Mouse (Mus musculus): ENCODE measurements around the gene Dact3. TPM values are rescaled to one million over a fixed set of nuclear protein-coding genes. Genes with fewer than 3 reads are reported as not detected.

Dact3 gene
- polyA plus RNA-seq, 1 experiment from 2014 or later = 5.1 TPM

GRCm38 (mm10) chr7:16847507-16847906 is 27.6 kb upstream of the Dact3 start:
- Histone ChIP-seq H3K9ac (ENCODE audit: low read depth, low read length) (no peak overlapping the region), H3K4me1 (ENCODE audit: control insufficient read depth, insufficient read depth, low read length) (peaks cover 12% of the 10 kb centered on the region), H3K36me3 (ENCODE audit: control insufficient read depth, insufficient read depth, low read length) (peaks cover 37% of the 10 kb centered on the region), H3K9me3 (ENCODE audit: control insufficient read depth, low read length) (no peaks in the 10 kb centered on the region), H3K4me3 (ENCODE audit: low read length) (no peak overlapping the region), H3K4me2 (replicated peaks; ENCODE audit: low read depth, low read length) (no peak overlapping the region), H3K27me3 (ENCODE audit: control insufficient read depth, insufficient read depth, low read length) (no peaks in the 10 kb centered on the region), H3K27ac (ENCODE audit: low read depth, low read length) (no peak overlapping the region)
- WGBS = 87% methylated on average over 19 of the region's 19 CpGs
- no peak for ATAC-seq (ENCODE audit: low FRiP score, low TSS enrichment)

DNA sequence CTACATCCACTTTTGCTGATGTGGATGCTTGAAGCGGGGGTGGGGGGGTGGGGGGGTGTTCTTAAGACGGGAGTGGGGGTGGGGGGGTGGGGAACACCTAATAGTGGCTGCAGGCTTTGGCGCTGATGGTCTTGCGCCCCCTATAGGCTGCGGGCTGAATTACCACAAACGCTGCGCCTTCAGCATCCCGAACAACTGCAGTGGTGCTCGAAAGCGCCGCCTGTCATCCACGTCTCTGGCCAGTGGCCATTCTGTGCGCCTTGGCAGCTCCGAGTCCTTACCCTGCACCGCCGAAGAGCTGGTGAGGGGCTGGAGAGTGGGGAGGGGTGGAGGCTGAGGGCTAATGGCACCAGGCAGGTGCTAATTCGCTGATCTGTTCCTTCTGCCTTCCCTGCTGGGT is 26.5 kb upstream of the Dact3 start:
- no peak overlapping the region for H3K4me2 ChIP-seq (replicated peaks; ENCODE audit: low read depth, low read length)
- WGBS = 36% methylated on average over 16 of the region's 17 CpGs
- no peaks in the 10 kb centered on the region for H3K27me3 ChIP-seq (ENCODE audit: control insufficient read depth, insufficient read depth, low read length)
- H3K36me3 ChIP-seq (ENCODE audit: control insufficient read depth, insufficient read depth, low read length) = peaks cover 43% of the 10 kb centered on the region
- H3K27ac ChIP-seq (ENCODE audit: low read depth, low read length) = no peak overlapping the region
- peaks cover 12% of the 10 kb centered on the region for H3K4me1 ChIP-seq (ENCODE audit: control insufficient read depth, insufficient read depth, low read length)
- H3K4me3 ChIP-seq (ENCODE audit: low read length) = no peak overlapping the region
- no peak for ATAC-seq (ENCODE audit: low FRiP score, low TSS enrichment)
- no peaks in the 10 kb centered on the region for H3K9me3 ChIP-seq (ENCODE audit: control insufficient read depth, low read length)
- H3K9ac ChIP-seq (ENCODE audit: low read depth, low read length) = no peak overlapping the region

DNA sequence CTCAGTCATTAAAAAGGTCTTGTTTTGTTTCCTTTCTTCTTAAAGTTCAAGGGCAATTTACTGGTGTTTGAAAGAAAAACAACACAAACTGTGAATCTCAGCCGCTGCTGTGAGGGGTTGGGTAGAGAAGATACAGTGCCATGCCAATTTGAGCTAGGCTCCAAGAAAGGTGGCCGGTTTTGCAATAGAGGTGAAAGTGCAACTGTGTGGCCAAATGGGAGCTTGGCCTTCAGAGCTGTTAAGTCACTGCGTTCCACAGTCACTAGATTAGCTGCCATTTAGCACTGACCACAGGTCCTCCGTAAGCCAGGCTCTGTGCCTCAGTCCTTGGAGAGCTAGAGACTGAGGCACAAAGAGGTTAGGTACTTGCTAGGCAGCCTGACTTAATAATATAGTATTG is 23.5 kb upstream of the Dact3 start:
- H3K27ac ChIP-seq (ENCODE audit: low read depth, low read length) = no peak overlapping the region
- no peaks in the 10 kb centered on the region for H3K9me3 ChIP-seq (ENCODE audit: control insufficient read depth, low read length)
- H3K9ac ChIP-seq (ENCODE audit: low read depth, low read length) = no peak overlapping the region
- 56% methylated on average over 4 of the region's 4 CpGs for WGBS
- no peaks in the 10 kb centered on the region for H3K4me1 ChIP-seq (ENCODE audit: control insufficient read depth, insufficient read depth, low read length)
- H3K4me2 ChIP-seq (replicated peaks; ENCODE audit: low read depth, low read length) = no peak overlapping the region
- H3K4me3 ChIP-seq (ENCODE audit: low read length) = no peak overlapping the region
- ATAC-seq (ENCODE audit: low FRiP score, low TSS enrichment) = no peak
- H3K36me3 ChIP-seq (ENCODE audit: control insufficient read depth, insufficient read depth, low read length) = peaks cover 70% of the 10 kb centered on the region
- no peaks in the 10 kb centered on the region for H3K27me3 ChIP-seq (ENCODE audit: control insufficient read depth, insufficient read depth, low read length)

DNA sequence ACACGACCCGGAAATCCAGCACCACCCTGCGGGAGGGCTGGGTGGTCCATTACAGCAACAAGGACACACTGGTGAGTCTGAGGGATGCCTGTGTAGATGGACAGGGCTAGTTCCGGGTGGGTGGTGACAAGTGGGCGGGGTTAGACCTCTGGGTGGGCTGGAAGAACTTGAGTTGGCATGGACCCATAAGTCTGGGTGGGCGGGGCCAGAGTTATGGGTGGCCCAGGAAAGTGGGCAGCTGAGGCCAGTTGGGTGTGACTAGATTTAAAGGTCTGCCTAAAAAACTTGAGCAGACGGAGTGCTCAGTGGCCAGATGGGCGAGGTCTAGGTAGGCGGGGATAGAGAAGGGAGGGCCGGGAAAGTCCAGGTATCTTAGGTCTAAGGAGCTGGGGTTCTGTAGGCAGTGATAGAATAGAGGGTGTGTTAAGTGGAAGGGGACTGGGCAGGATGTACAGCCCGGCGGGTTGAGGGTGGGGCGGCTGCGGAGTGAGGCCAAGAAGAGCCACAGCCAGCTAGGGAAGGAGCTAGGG is 21.8 kb upstream of the Dact3 start:
- Histone ChIP-seq H3K27me3 (ENCODE audit: control insufficient read depth, insufficient read depth, low read length) (no peaks in the 10 kb centered on the region), H3K9me3 (ENCODE audit: control insufficient read depth, low read length) (no peaks in the 10 kb centered on the region), H3K27ac (ENCODE audit: low read depth, low read length) (no peak overlapping the region), H3K4me1 (ENCODE audit: control insufficient read depth, insufficient read depth, low read length) (no peaks in the 10 kb centered on the region), H3K4me3 (ENCODE audit: low read length) (no peak overlapping the region), H3K9ac (ENCODE audit: low read depth, low read length) (no peak overlapping the region), H3K4me2 (replicated peaks; ENCODE audit: low read depth, low read length) (no peak overlapping the region), H3K36me3 (ENCODE audit: control insufficient read depth, insufficient read depth, low read length) (peaks cover 77% of the 10 kb centered on the region)
- 81% methylated on average over 14 of the region's 14 CpGs for WGBS
- 0 out of 2 replicates have a peak, but pooled peaks have one; percentile 54 for ATAC-seq (ENCODE audit: low FRiP score, low TSS enrichment)

DNA sequence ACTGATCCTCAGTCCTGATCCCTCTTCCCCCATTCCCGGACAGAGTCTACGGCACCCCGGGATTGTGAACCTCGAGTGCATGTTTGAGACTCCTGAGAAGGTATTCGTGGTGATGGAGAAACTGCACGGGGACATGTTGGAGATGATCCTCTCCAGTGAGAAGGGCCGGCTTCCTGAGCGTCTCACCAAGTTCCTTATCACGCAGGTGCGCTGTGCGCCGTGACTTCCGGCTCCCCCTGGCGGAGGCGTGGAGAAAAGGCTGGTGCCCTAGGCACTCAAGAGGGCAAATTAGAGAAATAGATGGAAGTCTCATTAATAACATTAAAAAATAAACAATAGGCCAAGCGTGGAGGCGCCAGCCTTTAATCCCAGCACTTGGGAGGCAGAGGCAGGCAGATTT is 16.8 kb upstream of the Dact3 start:
- H3K36me3 ChIP-seq (ENCODE audit: control insufficient read depth, insufficient read depth, low read length) = peaks cover 42% of the 10 kb centered on the region

GRCm38 (mm10) chr7:16859902-16860651 is 15.0 kb upstream of the Dact3 start:
- Histone ChIP-seq H3K27me3 (ENCODE audit: control insufficient read depth, insufficient read depth, low read length) (no peaks in the 10 kb centered on the region), H3K4me1 (ENCODE audit: control insufficient read depth, insufficient read depth, low read length) (no peaks in the 10 kb centered on the region), H3K27ac (ENCODE audit: low read depth, low read length) (no peak overlapping the region), H3K36me3 (ENCODE audit: control insufficient read depth, insufficient read depth, low read length) (peaks cover 39% of the 10 kb centered on the region), H3K4me2 (replicated peaks; ENCODE audit: low read depth, low read length) (no peak overlapping the region), H3K9ac (ENCODE audit: low read depth, low read length) (no peak overlapping the region), H3K4me3 (ENCODE audit: low read length) (no peak overlapping the region), H3K9me3 (ENCODE audit: control insufficient read depth, low read length) (no peaks in the 10 kb centered on the region)
- ATAC-seq (ENCODE audit: low FRiP score, low TSS enrichment) = no peak
- WGBS = 38% methylated on average over 5 of the region's 5 CpGs

More for the DNA sequence above, 16.8 kb upstream of the Dact3 start:
- H3K27me3 ChIP-seq (ENCODE audit: control insufficient read depth, insufficient read depth, low read length) = no peaks in the 10 kb centered on the region
- H3K27ac ChIP-seq (ENCODE audit: low read depth, low read length) = no peak overlapping the region
- H3K4me2 ChIP-seq (replicated peaks; ENCODE audit: low read depth, low read length) = no peak overlapping the region
- H3K9ac ChIP-seq (ENCODE audit: low read depth, low read length) = no peak overlapping the region
- no peaks in the 10 kb centered on the region for H3K9me3 ChIP-seq (ENCODE audit: control insufficient read depth, low read length)
- WGBS = 15% methylated on average over 17 of the region's 17 CpGs
- no peak for ATAC-seq (ENCODE audit: low FRiP score, low TSS enrichment)
- no peaks in the 10 kb centered on the region for H3K4me1 ChIP-seq (ENCODE audit: control insufficient read depth, insufficient read depth, low read length)
- no peak overlapping the region for H3K4me3 ChIP-seq (ENCODE audit: low read length)

- no peak overlapping the region for H3K9ac ChIP-seq (ENCODE audit: low read depth, low read length)
- H3K36me3 ChIP-seq (ENCODE audit: control insufficient read depth, insufficient read depth, low read length) = peaks cover 19% of the 10 kb centered on the region; the same call in 1 of the 2 replicates
These were observed 7.6 kb upstream of the Dact3 start for GRCm38 (mm10) chr7:16867488-16867887.

GRCm38 (mm10) chr7:16869497-16869896 is 5.6 kb upstream of the Dact3 start:
- 15% methylated on average over 16 of the region's 16 CpGs for WGBS
- Histone ChIP-seq H3K4me1 (ENCODE audit: control insufficient read depth, insufficient read depth, low read length) (0 out of 2 replicates have a peak, but pooled peaks cover 3% of the 10 kb centered on the region), H3K9ac (ENCODE audit: low read depth, low read length) (no peak overlapping the region), H3K4me2 (replicated peaks; ENCODE audit: low read depth, low read length) (peak overlapping the region; percentile 41; the same call in 1 of the 2 replicates), H3K27me3 (ENCODE audit: control insufficient read depth, insufficient read depth, low read length) (no peaks in the 10 kb centered on the region), H3K36me3 (ENCODE audit: control insufficient read depth, insufficient read depth, low read length) (peaks cover 11% of the 10 kb centered on the region; the same call in 1 of the 2 replicates), H3K9me3 (ENCODE audit: control insufficient read depth, low read length) (no peaks in the 10 kb centered on the region), H3K4me3 (ENCODE audit: low read length) (peak overlapping the region; percentile 16; the same call in 1 of the 2 replicates), H3K27ac (ENCODE audit: low read depth, low read length) (no peak overlapping the region)
- peak; percentile 94 for ATAC-seq (ENCODE audit: low FRiP score, low TSS enrichment)

More at GRCm38 (mm10) chr7:16867488-16867887, 7.6 kb upstream of the Dact3 start:
- Histone ChIP-seq H3K4me3 (ENCODE audit: low read length) (no peak overlapping the region), H3K4me1 (ENCODE audit: control insufficient read depth, insufficient read depth, low read length) (0 out of 2 replicates have a peak, but pooled peaks cover 3% of the 10 kb centered on the region), H3K27me3 (ENCODE audit: control insufficient read depth, insufficient read depth, low read length) (no peaks in the 10 kb centered on the region), H3K27ac (ENCODE audit: low read depth, low read length) (no peak overlapping the region), H3K9me3 (ENCODE audit: control insufficient read depth, low read length) (no peaks in the 10 kb centered on the region), H3K4me2 (replicated peaks; ENCODE audit: low read depth, low read length) (no peak overlapping the region)
- WGBS = 81% methylated on average over 3 of the region's 3 CpGs
- ATAC-seq (ENCODE audit: low FRiP score, low TSS enrichment) = no peak

DNA sequence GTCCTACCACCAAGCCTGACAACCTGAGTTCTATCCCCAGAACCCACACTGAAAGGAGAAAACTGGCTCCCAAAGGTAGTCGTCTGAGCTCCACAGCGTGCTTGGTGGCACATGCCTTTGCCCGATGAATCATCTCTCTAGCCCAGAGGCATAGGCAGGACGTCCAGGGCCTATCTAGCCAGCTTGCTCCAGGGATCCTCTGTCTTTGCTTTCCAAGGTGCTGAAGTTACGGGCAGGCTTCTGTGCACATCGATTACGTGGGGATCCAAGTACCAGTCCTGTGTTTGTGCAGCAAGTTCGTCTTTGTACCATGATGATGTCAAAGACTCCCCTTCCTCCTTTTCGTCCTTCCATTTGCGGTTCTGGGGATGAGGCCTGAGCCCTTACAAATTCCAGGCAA is 3.5 kb upstream of the Dact3 start:
- no peaks in the 10 kb centered on the region for H3K27me3 ChIP-seq (ENCODE audit: control insufficient read depth, insufficient read depth, low read length)
- H3K9ac ChIP-seq (ENCODE audit: low read depth, low read length) = no peak overlapping the region
- H3K36me3 ChIP-seq (ENCODE audit: control insufficient read depth, insufficient read depth, low read length) = no peaks in the 10 kb centered on the region; the same call in 1 of the 2 replicates
- H3K4me1 ChIP-seq (ENCODE audit: control insufficient read depth, insufficient read depth, low read length) = 0 out of 2 replicates have a peak, but pooled peaks cover 3% of the 10 kb centered on the region
- 82% methylated on average over 10 of the region's 10 CpGs for WGBS
- H3K4me3 ChIP-seq (ENCODE audit: low read length) = no peak overlapping the region
- H3K9me3 ChIP-seq (ENCODE audit: control insufficient read depth, low read length) = no peaks in the 10 kb centered on the region
- no peak overlapping the region for H3K27ac ChIP-seq (ENCODE audit: low read depth, low read length)
- no peak overlapping the region for H3K4me2 ChIP-seq (replicated peaks; ENCODE audit: low read depth, low read length)
- no peak for ATAC-seq (ENCODE audit: low FRiP score, low TSS enrichment)
